In the genomic region with DNA sequence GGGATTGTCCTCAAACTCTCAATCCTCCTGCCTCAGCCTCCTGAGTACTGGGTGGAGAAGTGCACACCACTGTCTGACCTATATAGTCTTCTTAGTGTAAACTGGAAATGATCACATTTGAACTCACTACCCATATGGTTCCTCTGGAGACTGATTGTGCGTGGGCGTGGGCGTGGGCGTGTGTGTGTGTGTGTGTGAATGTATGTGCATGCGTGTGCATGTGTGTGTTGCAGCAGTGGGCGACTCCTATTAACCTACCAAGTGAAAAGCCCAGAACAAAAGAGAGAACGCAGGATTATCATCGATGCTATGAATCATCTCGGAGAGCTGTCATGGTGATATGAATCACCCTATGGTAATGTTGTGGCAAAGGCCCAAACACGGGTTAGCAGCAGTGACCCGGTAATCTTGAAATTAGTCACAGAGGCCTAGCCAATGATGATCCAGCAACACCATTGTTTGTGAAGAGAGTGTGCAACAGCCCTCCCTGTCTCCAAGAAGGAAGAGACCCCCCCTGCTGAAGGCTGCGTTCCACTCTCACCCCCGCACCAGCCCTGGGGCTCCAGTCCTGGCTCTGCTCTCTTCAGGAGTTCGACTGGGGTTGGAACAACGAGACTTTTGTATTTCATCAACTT, we compare ENCODE assay signal across 9 mouse cellular contexts.
DNase-seq lines count a peak whose midpoint lies in the region; ATAC-seq and TF ChIP-seq lines count a peak whose summit lies in the region.
"Had no signal": no experiment of that assay in that cellular context is flagged by ENCODE, and none has a peak within 500 bp of the region (broad histone marks: within the 10 kb centered on the region; RNA-seq: fewer than 3 reads in every experiment).

No protein-coding gene starts in this region.

- ATAC-seq in erythroblast, adult 5-6 weeks (replicated peaks; ENCODE audit: low FRiP score, poor library complexity, severe bottlenecking) = peak; percentile 61
- ATAC-seq in midbrain, embryonic 11.5 days (ENCODE audit: low FRiP score) = no peak

- no peak overlapping the region for H3K9ac ChIP-seq in midbrain, embryonic 11.5 days (ENCODE audit: low read length)

- peak in 1 of 2 experiments; percentile 31 for DNase-seq in layer of hippocampus, adult 2 months (ENCODE audit: low spot score in 2 of 2)
- DNase-seq in layer of hippocampus, adult 8-10 months (ENCODE audit: low spot score in 2 of 2) = no peak
- peak; percentile 98 for DNase-seq in Muller cell, postnatal 12 days (ENCODE audit: inconsistent ontology term)
- no peak for DNase-seq in embryo, embryonic 10.5 days (ENCODE audit: low spot score)
- no peak for DNase-seq in midbrain, embryonic 11.5 days (ENCODE audit: low spot score, missing footprints)
- no peak for DNase-seq in ovary, postnatal 14 days (ENCODE audit: low spot score)
- DNase-seq: gastrocnemius, postnatal 36 days had no signal

- peak overlapping the region; percentile 39; the same call in 1 of the 2 replicates for H3K27ac ChIP-seq in layer of hippocampus, adult 2 months
- no peak overlapping the region for H3K27ac ChIP-seq in midbrain, embryonic 11.5 days (ENCODE audit: low read depth, low read length)

- H3K4me1 ChIP-seq in megakaryocyte, embryonic 14.5 days = peaks cover 88% of the 10 kb centered on the region
- H3K4me1 ChIP-seq in midbrain, embryonic 11.5 days (ENCODE audit: control insufficient read depth, insufficient read depth, low read length) = no peaks in the 10 kb centered on the region

- no peaks in the 10 kb centered on the region for H3K9me3 ChIP-seq in megakaryocyte, embryonic 14.5 days
- H3K9me3 ChIP-seq in midbrain, embryonic 11.5 days (ENCODE audit: control insufficient read depth, low read length) = no peaks in the 10 kb centered on the region

- H3K36me3 ChIP-seq in megakaryocyte, embryonic 14.5 days (replicated peaks; ENCODE audit: low read length) = no peaks in the 10 kb centered on the region
- H3K36me3 ChIP-seq in midbrain, embryonic 11.5 days (ENCODE audit: control insufficient read depth, insufficient read depth, low read length) = no peaks in the 10 kb centered on the region

- 81% methylated on average over 15 of the region's 15 CpGs for WGBS in midbrain, embryonic 11.5 days

- TF ChIP-seq CTCF in layer of hippocampus, adult 2 months (conservative IDR thresholded peaks at IDR 0.05) = no peak

- no peak overlapping the region for H3K4me3 ChIP-seq in layer of hippocampus, adult 2 months
- H3K4me3 ChIP-seq in megakaryocyte, embryonic 14.5 days (replicated peaks) = peak overlapping the region; percentile 34
- no peak overlapping the region for H3K4me3 ChIP-seq in midbrain, embryonic 11.5 days (ENCODE audit: low read depth, low read length)

- H3K4me2 ChIP-seq in midbrain, embryonic 11.5 days = no peak overlapping the region

- no peaks in the 10 kb centered on the region for H3K27me3 ChIP-seq in megakaryocyte, embryonic 14.5 days (replicated peaks)
- no peaks in the 10 kb centered on the region for H3K27me3 ChIP-seq in midbrain, embryonic 11.5 days (ENCODE audit: control insufficient read depth, insufficient read depth, low read length)
